ENCODE assay signal across 8 mouse cellular contexts in the genomic region with DNA sequence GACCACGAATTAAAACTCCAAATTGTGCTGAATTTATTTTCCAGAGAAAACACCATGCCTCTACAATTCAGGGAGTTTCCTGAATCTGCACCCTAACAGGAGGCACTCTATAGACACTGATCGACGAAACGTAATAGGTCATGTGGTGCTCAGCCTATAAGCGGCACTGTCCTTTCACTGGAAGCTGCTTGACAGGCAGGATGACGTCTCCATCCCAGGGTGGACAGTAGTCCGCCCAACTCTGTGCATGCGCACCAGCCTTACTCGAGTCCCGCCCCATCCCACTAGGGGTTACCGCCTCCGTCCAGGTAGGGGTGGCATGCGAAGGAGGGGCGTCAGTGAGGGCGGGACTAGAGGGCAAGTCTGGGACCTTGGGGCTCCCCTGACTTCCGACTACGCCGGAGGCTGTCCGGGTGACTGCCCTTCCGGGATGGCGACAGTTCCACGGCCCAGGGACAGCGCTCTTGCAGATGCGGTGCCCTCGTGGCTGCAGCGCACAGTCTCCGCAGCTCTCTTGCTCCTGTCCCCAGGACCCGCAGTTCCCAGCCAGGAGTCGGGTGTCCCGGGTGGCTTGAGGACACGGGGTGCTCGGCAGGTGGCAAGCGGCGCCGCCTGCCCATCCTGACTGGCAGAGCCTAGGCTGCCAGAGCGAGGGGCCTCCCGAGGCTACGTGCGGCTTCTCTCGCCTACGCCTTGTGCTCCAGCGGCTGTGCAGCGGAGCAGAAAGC. TPM values are rescaled to one million over a fixed set of nuclear protein-coding genes. Genes with fewer than 3 reads are reported as not detected.
DNase-seq lines count a peak whose midpoint lies in the region; ATAC-seq lines count a peak whose summit lies in the region.

A gene (plus strand): TSS at position 169 of the 728 bp plus-strand sequence.

- peak within 1 kb of the TSS; percentile 92 for H3K4me2 ChIP-seq in heart, embryonic 14.5 days (ENCODE audit: low read length)
- peak within 1 kb of the TSS; percentile 99 for H3K4me2 ChIP-seq in liver, embryonic 13.5 days
- peak within 1 kb of the TSS; percentile 85 for H3K4me2 ChIP-seq in stomach, embryonic 16.5 days (ENCODE audit: low read depth, low read length)

- H3K27me3 ChIP-seq in heart, embryonic 14.5 days (ENCODE audit: control insufficient read depth, insufficient read depth, low read length), result no peaks in the 10 kb centered on the region
- no peaks in the 10 kb centered on the region for H3K27me3 ChIP-seq in liver, embryonic 13.5 days
- no peaks in the 10 kb centered on the region for H3K27me3 ChIP-seq in stomach, embryonic 16.5 days (ENCODE audit: control insufficient read depth, insufficient read depth, low read length)

- peak; percentile 86 for DNase-seq in c-Kit-negative CD71-positive TER-119-positive erythroid progenitor cells, embryonic 14.5 days (ENCODE audit: low read depth, low spot score)
- peak; percentile 85 for DNase-seq in fibroblast of lung, adult 2 months (ENCODE audit: low read depth)
- peak; percentile 97 for DNase-seq in kidney, postnatal 14 days
- peak; percentile 95 for DNase-seq in liver, embryonic 13.5 days
- DNase-seq in neural tube, embryonic 10.5 days (ENCODE audit: extremely low spot score, low spot score), result peak; percentile 87

- H3K4me3 ChIP-seq in heart, embryonic 14.5 days (ENCODE audit: control insufficient read depth in 1 of 2, insufficient read depth in 1 of 2, low read depth in 1 of 2, low read length in 2 of 2), result peak within 1 kb of the TSS; percentile 58 to 77
- peak within 1 kb of the TSS; percentile 88 for H3K4me3 ChIP-seq in liver, embryonic 13.5 days (replicated peaks)
- H3K4me3 ChIP-seq in stomach, embryonic 16.5 days (replicated peaks; ENCODE audit: low read length), result peak within 1 kb of the TSS; percentile 86

- no peaks in the 10 kb centered on the region for H3K9me3 ChIP-seq in heart, embryonic 14.5 days (ENCODE audit: control insufficient read depth, low read length)
- no peaks in the 10 kb centered on the region for H3K9me3 ChIP-seq in liver, embryonic 13.5 days (replicated peaks)
- no peaks in the 10 kb centered on the region for H3K9me3 ChIP-seq in stomach, embryonic 16.5 days (replicated peaks; ENCODE audit: control insufficient read depth, low read length)

- WGBS in heart, embryonic 14.5 days, result under 1% methylated on average over 43 of the region's 43 CpGs
- under 1% methylated on average over 43 of the region's 43 CpGs for WGBS in liver, embryonic 13.5 days (ENCODE audit: insufficient replicate concordance)
- under 1% methylated on average over 43 of the region's 43 CpGs for WGBS in stomach, embryonic 16.5 days

- H3K36me3 ChIP-seq in heart, embryonic 14.5 days (ENCODE audit: control insufficient read depth, insufficient read depth, low read length), result peaks cover 38% of the 10 kb centered on the region
- peaks cover 34% of the 10 kb centered on the region for H3K36me3 ChIP-seq in liver, embryonic 13.5 days
- H3K36me3 ChIP-seq in stomach, embryonic 16.5 days (ENCODE audit: control insufficient read depth, insufficient read depth, low read length), result peaks cover 12% of the 10 kb centered on the region; the same call in 1 of the 2 replicates

- H3K9ac ChIP-seq in heart, embryonic 14.5 days (ENCODE audit: low read length), result peak within 1 kb of the TSS; percentile 88
- peak within 1 kb of the TSS; percentile 95 for H3K9ac ChIP-seq in liver, embryonic 13.5 days
- peak within 1 kb of the TSS; percentile 89 for H3K9ac ChIP-seq in stomach, embryonic 16.5 days (ENCODE audit: low read length)

- peaks cover 13 to 34% of the 10 kb centered on the region in 2 experiments for H3K4me1 ChIP-seq in heart, embryonic 14.5 days (ENCODE audit: control insufficient read depth in 2 of 2, insufficient read depth in 2 of 2, low read length in 2 of 2)
- H3K4me1 ChIP-seq in liver, embryonic 13.5 days (replicated peaks), result peaks cover 44% of the 10 kb centered on the region
- H3K4me1 ChIP-seq in stomach, embryonic 16.5 days (ENCODE audit: control insufficient read depth, insufficient read depth, low read length), result peaks cover 12% of the 10 kb centered on the region; the same call in 1 of the 2 replicates

- ATAC-seq in CD4-positive, CD25-positive, alpha-beta regulatory T cell, adult 4 months, result peak; percentile 96
- peak; percentile 96 for ATAC-seq in heart, embryonic 14.5 days (ENCODE audit: insufficient number of reproducible peaks, insufficient read depth, low FRiP score, low read depth)
- ATAC-seq in liver, embryonic 13.5 days (ENCODE audit: low read depth), result peak; percentile 98
- ATAC-seq in stomach, embryonic 16.5 days (ENCODE audit: insufficient read depth, low FRiP score), result peak; percentile 98

- H3K27ac ChIP-seq in heart, embryonic 14.5 days (replicated peaks in 1 of 2; ENCODE audit: control insufficient read depth in 1 of 2, insufficient read depth in 1 of 2, low read depth in 2 of 2, low read length in 2 of 2), result peak within 1 kb of the TSS; percentile 64 to 91
- H3K27ac ChIP-seq in liver, embryonic 13.5 days, result peak within 1 kb of the TSS; percentile 93
- peak within 1 kb of the TSS; percentile 92 for H3K27ac ChIP-seq in stomach, embryonic 16.5 days (ENCODE audit: low read length)

RNA-seq across cellular contexts. Expression of the gene that starts here (rescaled TPM):
- polyA plus RNA-seq in CD4-positive, CD25-positive, alpha-beta regulatory T cell, adult 4 months (2017; shearing (Covaris generic)), result 10 to 100 TPM; 16.1 to 19.7 TPM
- 32.0 and 35.7 TPM in 2 replicates for polyA plus RNA-seq in heart, embryonic 14.5 days (2014; fragmentation: Nextera tagmentation; extraction: Ambion mirVana)
- 18.4 and 21.3 TPM in 2 replicates for polyA plus RNA-seq in liver, embryonic 13.5 days (2015; fragmentation: Nextera tagmentation; extraction: Ambion mirVana)
- polyA plus RNA-seq in stomach, embryonic 16.5 days (2015; fragmentation: Nextera tagmentation; extraction: Ambion mirVana), result 34.4 and 35.6 TPM in 2 replicates

Comparison
In these comparisons a context has a peak if more than half of its experiments do, and no peak if none do; other contexts are left out.
1. Peak in every context shown above with its lines: DNase-seq, ATAC-seq, H3K4me3 ChIP-seq and H3K27ac ChIP-seq.